Mouse (Mus musculus): Measurements from ENCODE around the gene Pou6f2.

GRCm38 (mm10) chr13:18306506-18307145 lies 90.9 kb downstream of the Pou6f2 start:
- no peak for TF ChIP-seq CHD2 (IDR thresholded peaks at IDR 0.05; ENCODE audit: low read depth, low read length)
- TF ChIP-seq HCFC1 (IDR thresholded peaks at IDR 0.05; ENCODE audit: borderline replicate concordance, insufficient read depth, low read length): no peak
- TF ChIP-seq ZC3H11A (IDR thresholded peaks at IDR 0.05; ENCODE audit: borderline replicate concordance, low read depth, low read length): no peak
- no peak for TF ChIP-seq MAFK (IDR thresholded peaks at IDR 0.05; ENCODE audit: insufficient read depth, low read depth, low read length)
- no peak for TF ChIP-seq ZNF384 (IDR thresholded peaks at IDR 0.05; ENCODE audit: low read depth, low read length)

Data from ES-E14 (cell line).